Mouse (Mus musculus) midbrain, postnatal 0 days (tissue): ENCODE results near the gene Mfsd9. TPM values are rescaled to one million over a fixed set of nuclear protein-coding genes. Genes with fewer than 3 reads are reported as not detected.
"Not testable (repeated sequence)": the region's sequence is repeated elsewhere in the genome, so short reads cannot be mapped to it uniquely, and the experiment has no call there.

Source experiments
- ATAC-seq: fragments of 200-750 bp; cut with Nextera tagmentation; 2 replicates; pipeline ENCODE4 v1.8.0; 2017; ENCODE audit warnings: moderate number of reproducible peaks, mild to moderate bottlenecking, moderate TSS enrichment, moderate library complexity; ENCODE audit not compliant: low FRiP score
- DNase-seq: peaks from one replicate; pipeline ENCODE4 v3.0.0-alpha.2; 2015; ENCODE audit warnings: low spot score
- H3K27ac ChIP-seq: fragments of 300-500 bp; sonication (generic); 2 replicates; pipeline ENCODE4 v1.5.1; 2014; ENCODE audit warnings: low read depth, mild to moderate bottlenecking, low read length, mixed read lengths
- H3K27me3 ChIP-seq: fragments of 300-500 bp; sonication (generic); 2 replicates; pipeline ENCODE4 v1.6.1; 2014; ENCODE audit warnings: low read length, control low read depth, mixed read lengths; ENCODE audit not compliant: insufficient read depth
- H3K36me3 ChIP-seq: fragments of 300-500 bp; sonication (generic); 2 replicates; pipeline ENCODE4 v1.6.1; 2014; ENCODE audit warnings: low read length, control low read depth, mixed read lengths; ENCODE audit not compliant: insufficient read depth
- H3K4me1 ChIP-seq: fragments of 300-500 bp; sonication (generic); 2 replicates; pipeline ENCODE4 v1.6.1; 2014; ENCODE audit warnings: mild to moderate bottlenecking, control low read depth, antibody characterized with exemption, low read length, mixed read lengths; ENCODE audit not compliant: insufficient read depth
- H3K4me2 ChIP-seq: fragments of 300-500 bp; sonication (generic); 2 replicates; pipeline ENCODE4 v1.6.1; 2014; ENCODE audit warnings: low read depth, mild to moderate bottlenecking, low read length, mixed read lengths; ENCODE audit not compliant: poor library complexity, severe bottlenecking
- H3K4me3 ChIP-seq: fragments of 300-500 bp; sonication (generic); 2 replicates; pipeline ENCODE4 v1.5.1; 2014; ENCODE audit warnings: low read depth, mild to moderate bottlenecking, low read length, moderate library complexity
- H3K9ac ChIP-seq: fragments of 300-500 bp; sonication (generic); replicated peaks from 2 replicates; pipeline ENCODE4 v1.6.1; 2014; ENCODE audit warnings: mild to moderate bottlenecking, low read length, moderate library complexity, mixed read lengths; ENCODE audit not compliant: poor library complexity, severe bottlenecking
- H3K9me3 ChIP-seq: fragments of 300-500 bp; sonication (generic); 2 replicates; pipeline ENCODE4 v1.6.1; 2016; ENCODE audit warnings: low read length, control low read depth
- CTCF ChIP-seq: IDR thresholded peaks from 2 replicates; pipeline ENCODE4 v1.5.1; 2016; ENCODE audit warnings: antibody characterized with exemption, mild to moderate bottlenecking
- WGBS: fragments of 180-500 bp; shearing (Covaris S2); extraction: QIAGEN DNeasy Blood & Tissue Kit; methylation state at CpG from one replicate; pipeline ENCODE4 v1.1.7; 2014; 5-methylcytosine and 5-hydroxymethylcytosine counted together
- polyA plus RNA-seq: library from polyadenylated mRNA; unstranded; fragments of >200 nt; fragmentation: Nextera tagmentation; extraction: Ambion mirVana; gene quantifications from 2 replicates; pipeline ENCODE4 v1.2.1, GENCODE M21; 2015
- total RNA-seq: library from RNA; depleted of rRNA; stranded (reverse); fragments of >200 nt; gene quantifications from 2 replicates; pipeline ENCODE4 v1.2.3, GENCODE M21; 2014; rRNA removed

Gene Mfsd9
- total and polyA plus RNA-seq, 2 experiments from 2014 or later, result 5.5 to 9.2 TPM

DNA sequence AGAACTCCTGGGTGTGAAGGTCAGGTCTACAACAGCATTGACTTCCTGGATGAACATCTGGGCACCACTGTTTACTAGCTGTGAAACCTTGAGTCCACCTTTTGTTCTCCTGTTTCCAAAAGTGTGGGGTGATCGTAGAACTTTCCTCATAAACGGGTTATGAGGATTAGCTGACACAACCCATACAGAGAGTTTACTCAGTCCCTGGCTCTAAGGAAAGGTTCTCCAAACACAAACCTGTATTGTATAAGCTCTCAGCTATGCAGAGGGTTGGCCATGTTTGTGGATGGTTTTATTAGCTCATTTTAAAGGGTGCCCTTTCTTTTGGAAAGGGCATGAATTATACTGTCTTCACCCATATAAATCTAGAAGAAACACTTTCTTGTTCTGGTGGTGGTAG, 49.7 kb downstream of the Mfsd9 start:
- no peaks in the 10 kb centered on the region for H3K9me3 ChIP-seq
- no peak overlapping the region for H3K4me3 ChIP-seq
- no peak overlapping the region for H3K4me2 ChIP-seq
- no peak overlapping the region for H3K9ac ChIP-seq
- no peaks in the 10 kb centered on the region for H3K36me3 ChIP-seq
- TF ChIP-seq CTCF, result no peak
- H3K4me1 ChIP-seq, result no peaks in the 10 kb centered on the region
- no peak overlapping the region for H3K27ac ChIP-seq
- DNase-seq (no peak), ATAC-seq (no peak)
- H3K27me3 ChIP-seq, result no peaks in the 10 kb centered on the region
- WGBS, result 82% methylated on average over 2 of the region's 2 CpGs

DNA sequence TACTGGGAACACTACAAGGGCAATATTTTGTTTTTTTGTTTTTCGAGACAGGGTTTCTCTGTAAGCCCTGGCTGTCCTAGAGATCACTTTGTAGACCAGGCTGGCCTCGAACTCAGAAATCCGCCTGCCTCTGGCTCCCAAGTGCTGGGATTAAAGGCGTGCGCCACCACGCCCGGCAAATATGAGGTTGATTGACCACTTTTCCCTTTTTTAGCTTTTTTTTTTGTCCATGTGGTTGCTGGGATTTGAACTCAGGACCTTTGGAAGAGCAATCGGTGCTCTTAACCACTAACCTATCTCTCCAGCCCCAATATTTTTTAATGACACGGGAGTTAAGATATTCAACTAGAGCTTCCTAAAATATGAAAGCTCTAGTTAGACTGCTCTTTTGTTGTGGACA, 52.2 kb downstream of the Mfsd9 start:
- not testable (repeated sequence) for H3K27ac ChIP-seq, H3K4me1 ChIP-seq, DNase-seq, ATAC-seq, H3K9ac ChIP-seq, H3K4me3 ChIP-seq, H3K9me3 ChIP-seq, H3K4me2 ChIP-seq, H3K27me3 ChIP-seq, H3K36me3 ChIP-seq
- WGBS, result 94% methylated on average over 9 of the region's 9 CpGs

DNA sequence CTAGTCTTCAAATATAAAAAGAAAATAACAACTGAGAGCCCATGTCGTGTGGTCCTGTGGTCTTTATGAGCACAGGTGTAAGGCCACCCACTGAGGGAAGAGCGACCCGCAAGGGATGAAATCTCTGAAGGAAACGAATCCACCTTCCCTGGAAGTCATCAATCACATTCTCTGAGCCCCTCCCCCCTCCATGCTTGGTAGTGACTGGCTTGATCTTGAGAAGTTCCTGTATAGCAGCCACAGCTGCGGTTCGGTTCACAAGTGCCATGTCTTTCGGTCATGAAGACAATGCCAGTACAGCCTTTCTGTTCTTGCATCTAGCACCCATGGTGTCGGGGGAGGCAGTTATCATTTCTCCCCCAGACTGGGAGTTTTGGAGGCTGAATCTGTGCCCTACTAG, 52.8 kb downstream of the Mfsd9 start:
- DNase-seq (no peak), ATAC-seq (no peak)
- no peak overlapping the region for H3K4me3 ChIP-seq
- H3K4me1 ChIP-seq, result no peaks in the 10 kb centered on the region
- no peak overlapping the region for H3K9ac ChIP-seq
- no peak overlapping the region for H3K27ac ChIP-seq
- no peak overlapping the region for H3K4me2 ChIP-seq
- no peak for TF ChIP-seq CTCF
- 85% methylated on average over 8 of the region's 8 CpGs for WGBS
- H3K9me3 ChIP-seq, result no peaks in the 10 kb centered on the region
- H3K36me3 ChIP-seq, result no peaks in the 10 kb centered on the region
- H3K27me3 ChIP-seq, result no peaks in the 10 kb centered on the region

DNA sequence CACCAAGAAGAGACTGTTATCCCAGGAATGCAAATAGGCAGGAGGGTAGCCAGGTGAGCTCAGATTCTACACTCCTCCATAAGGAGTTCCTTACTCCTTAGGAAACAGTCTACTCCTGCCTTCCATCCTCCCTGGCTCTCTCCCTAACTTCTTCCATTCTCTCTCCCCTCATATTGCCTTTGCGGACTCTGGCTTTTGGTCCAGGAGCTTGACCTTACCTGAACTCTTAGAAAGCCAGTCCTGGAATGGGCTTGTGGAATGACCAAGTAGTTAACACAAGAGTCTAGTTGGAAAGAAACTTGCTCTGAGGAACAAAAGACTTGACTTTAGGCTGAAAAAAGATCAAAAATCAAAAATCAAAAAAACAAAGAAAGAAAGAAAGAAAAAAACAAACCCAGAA, 61.9 kb downstream of the Mfsd9 start:
- H3K36me3 ChIP-seq, result no peaks in the 10 kb centered on the region
- ATAC-seq (no peak), DNase-seq (no peak)
- TF ChIP-seq CTCF, result no peak
- no peak overlapping the region for H3K4me3 ChIP-seq
- H3K9ac ChIP-seq, result no peak overlapping the region
- H3K4me2 ChIP-seq, result no peak overlapping the region
- H3K9me3 ChIP-seq, result no peaks in the 10 kb centered on the region
- no peaks in the 10 kb centered on the region for H3K27me3 ChIP-seq
- no peaks in the 10 kb centered on the region for H3K4me1 ChIP-seq
- H3K27ac ChIP-seq, result no peak overlapping the region
- 100% methylated on average over 1 of the region's 1 CpGs for WGBS

DNA sequence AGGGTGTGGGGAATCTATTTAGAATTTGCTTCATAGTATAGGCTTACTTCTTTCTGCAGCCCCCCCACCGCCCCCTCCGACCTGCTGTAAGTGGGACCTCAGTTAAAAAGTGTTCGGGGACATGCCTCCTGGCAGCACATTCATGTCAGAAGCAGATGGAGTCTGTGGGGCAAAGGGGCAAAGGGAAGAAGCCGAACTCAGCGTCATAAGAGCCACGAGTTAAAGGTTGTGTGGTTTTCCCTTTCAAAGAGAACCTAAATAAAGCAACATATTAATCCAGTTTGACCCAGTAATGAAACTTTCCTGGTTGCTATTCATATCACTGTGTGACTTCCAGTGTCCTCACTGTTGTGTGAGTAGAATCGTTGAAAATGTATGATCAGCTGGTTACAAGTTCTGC, 63.1 kb downstream of the Mfsd9 start:
- H3K9ac ChIP-seq, result no peak overlapping the region

DNA sequence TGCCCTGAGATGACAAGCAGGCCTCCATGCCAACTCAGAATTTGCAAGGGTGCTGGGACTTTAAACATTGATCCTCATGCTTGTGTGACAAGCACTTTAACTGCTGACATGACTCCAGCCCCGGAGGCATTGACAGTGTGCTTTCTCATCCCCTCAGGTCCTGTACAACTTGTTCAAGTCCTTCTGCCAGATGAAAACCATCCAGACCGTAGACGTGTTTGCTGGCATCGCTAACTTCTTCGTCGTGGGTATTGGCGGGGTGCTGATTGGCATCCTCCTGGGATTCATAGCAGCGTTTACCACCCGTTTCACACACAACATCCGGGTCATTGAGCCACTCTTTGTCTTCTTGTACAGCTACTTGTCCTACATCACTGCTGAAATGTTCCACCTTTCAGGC, 64.4 kb downstream of the Mfsd9 start:
- no peaks in the 10 kb centered on the region for H3K27me3 ChIP-seq
- H3K27ac ChIP-seq, result no peak overlapping the region
- 81% methylated on average over 10 of the region's 10 CpGs for WGBS
- H3K4me1 ChIP-seq, result no peaks in the 10 kb centered on the region
- no peaks in the 10 kb centered on the region for H3K36me3 ChIP-seq
- ATAC-seq, result no peak
- H3K9ac ChIP-seq, result no peak overlapping the region
- no peak for DNase-seq
- H3K4me3 ChIP-seq, result no peak overlapping the region
- no peak overlapping the region for H3K4me2 ChIP-seq
- H3K9me3 ChIP-seq, result no peaks in the 10 kb centered on the region
- no peak for TF ChIP-seq CTCF

More for the DNA sequence above, 63.1 kb downstream of the Mfsd9 start:
- no peak for DNase-seq
- H3K36me3 ChIP-seq, result no peaks in the 10 kb centered on the region
- TF ChIP-seq CTCF, result no peak
- H3K4me2 ChIP-seq, result no peak overlapping the region
- no peaks in the 10 kb centered on the region for H3K9me3 ChIP-seq
- H3K4me3 ChIP-seq, result no peak overlapping the region
- no peak overlapping the region for H3K27ac ChIP-seq
- no peak for ATAC-seq
- no peaks in the 10 kb centered on the region for H3K27me3 ChIP-seq
- 92% methylated on average over 7 of the region's 7 CpGs for WGBS
- H3K4me1 ChIP-seq, result no peaks in the 10 kb centered on the region

Other genes with a start within 250 kb of the Mfsd9 start
- 0.05 and 0.24 TPM in 2 replicates for gene Slc9a4, start 210.6 kb downstream of the Mfsd9 start, total RNA-seq
- 0.12 TPM in 1 of 2 replicates, not detected in the other for gene Slc9a4, start 210.6 kb downstream of the Mfsd9 start, polyA plus RNA-seq
- gene Slc9a2, start 110.1 kb downstream of the Mfsd9 start, total RNA-seq, result 0.99 and 2.8 TPM in 2 replicates
- gene Slc9a2, start 110.1 kb downstream of the Mfsd9 start, polyA plus RNA-seq, result 0.88 and 1.0 TPM in 2 replicates
- 0.05 and 0.24 TPM in 2 replicates for gene Tmem182, start 14.9 kb upstream of the Mfsd9 start, total RNA-seq
- 0.20 and 0.21 TPM in 2 replicates for gene Tmem182, start 14.9 kb upstream of the Mfsd9 start, polyA plus RNA-seq